Mouse (Mus musculus) olfactory bulb, adult 2 months (tissue): ENCODE measurements around the gene Hs3st2. TPM values are rescaled to one million over a fixed set of nuclear protein-coding genes. Genes with fewer than 3 reads are reported as not detected.
"Not testable (repeated sequence)": the region's sequence is repeated elsewhere in the genome, so short reads cannot be mapped to it uniquely, and the experiment has no call there.

Source experiments
- H3K27ac ChIP-seq: fragments of 200-500 bp; 2 replicates; pipeline ENCODE4 v1.5.1; 2012; ENCODE audit warnings: low read depth, low read length; ENCODE audit not compliant: insufficient read depth
- H3K4me1 ChIP-seq: fragments of 200-500 bp; 2 replicates; pipeline ENCODE4 v1.6.1; 2012; ENCODE audit warnings: low read length; ENCODE audit not compliant: control insufficient read depth, insufficient read depth
- H3K4me3 ChIP-seq: fragments of 200-500 bp; 2 replicates; pipeline ENCODE4 v1.5.1; 2012; ENCODE audit warnings: mild to moderate bottlenecking, low read depth, low read length, moderate library complexity; ENCODE audit not compliant: insufficient read depth
- CTCF ChIP-seq: fragments of 200-500 bp; IDR thresholded peaks from 2 replicates; pipeline ENCODE4 v1.5.1; 2012; ENCODE audit warnings: low read depth, mild to moderate bottlenecking, low read length, moderate library complexity; ENCODE audit not compliant: insufficient read depth
- POLR2A ChIP-seq: fragments of 200-500 bp; IDR thresholded peaks from 2 replicates; pipeline ENCODE4 v1.6.1; 2012; ENCODE audit warnings: mild to moderate bottlenecking, low read depth, low read length, moderate library complexity; ENCODE audit not compliant: insufficient read depth
- WGBS: fragments of 180-500 bp; shearing (Covaris S2); methylation state at CpG from one replicate; pipeline ENCODE4 v1.1.7; 2018; 5-methylcytosine and 5-hydroxymethylcytosine counted together
- polyA plus RNA-seq: library from polyadenylated mRNA; stranded (reverse); fragments of >200 nt; gene quantifications from 2 replicates; pipeline ENCODE4 v1.2.4, GENCODE M21; 2012; ENCODE audit warnings: low replicate concordance; ENCODE audit not compliant: missing spikeins, insufficient read depth, insufficient read length

The Hs3st2 gene
- not detected in 2 replicates for polyA plus RNA-seq

DNA sequence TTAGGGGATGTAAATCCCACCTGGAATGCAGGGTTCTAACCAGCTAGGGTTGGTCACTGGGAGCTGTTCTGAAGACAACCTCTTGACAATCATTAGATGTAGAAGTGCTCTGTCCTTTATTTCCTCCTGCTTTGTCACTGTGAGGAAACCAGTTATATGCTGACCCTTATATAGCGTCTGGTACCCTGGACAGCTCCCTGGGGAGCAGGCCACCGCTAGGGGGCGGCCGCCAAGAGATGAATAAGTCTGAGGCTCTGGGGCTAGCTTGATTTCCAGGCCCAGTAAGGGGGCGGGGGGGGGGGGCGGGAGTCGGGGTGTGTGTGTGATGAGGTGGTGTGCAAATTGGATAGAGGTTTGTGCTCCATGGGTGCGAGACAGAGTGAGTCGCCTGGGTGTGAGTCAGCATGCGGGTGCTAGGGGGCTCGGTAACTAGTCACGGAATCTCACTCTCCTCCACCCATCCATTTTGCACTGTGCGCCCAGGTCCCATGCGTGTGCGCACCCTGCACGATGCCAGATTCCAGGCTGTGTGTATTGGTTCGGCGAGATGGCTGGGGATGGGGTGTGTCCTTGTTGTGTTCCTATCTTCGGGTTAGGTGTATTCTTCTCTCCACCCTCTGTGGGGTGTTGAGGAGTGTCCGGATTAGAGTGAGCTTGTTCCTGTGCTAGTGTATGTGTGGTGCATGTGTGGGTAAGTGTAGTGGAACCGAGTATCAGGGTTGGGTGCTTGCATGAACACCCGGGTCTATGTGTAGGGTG lies at the start of gene Hs3st2:
TSS of gene Hs3st2 (plus strand) at position 635 of the 759 bp plus-strand sequence.
- Histone ChIP-seq H3K4me3 (peak within 1 kb of the TSS; percentile 65), H3K27ac (0 out of 2 replicates have a peak within 1 kb of the TSS, but pooled peaks have one; percentile 16), H3K4me1 (peaks cover 9% of the 10 kb centered on the region; the same call in 1 of the 2 replicates)
- TF ChIP-seq POLR2A, result no peak
- TF ChIP-seq CTCF, result peak; percentile 61
- 1% methylated on average over 21 of the region's 22 CpGs for WGBS

DNA sequence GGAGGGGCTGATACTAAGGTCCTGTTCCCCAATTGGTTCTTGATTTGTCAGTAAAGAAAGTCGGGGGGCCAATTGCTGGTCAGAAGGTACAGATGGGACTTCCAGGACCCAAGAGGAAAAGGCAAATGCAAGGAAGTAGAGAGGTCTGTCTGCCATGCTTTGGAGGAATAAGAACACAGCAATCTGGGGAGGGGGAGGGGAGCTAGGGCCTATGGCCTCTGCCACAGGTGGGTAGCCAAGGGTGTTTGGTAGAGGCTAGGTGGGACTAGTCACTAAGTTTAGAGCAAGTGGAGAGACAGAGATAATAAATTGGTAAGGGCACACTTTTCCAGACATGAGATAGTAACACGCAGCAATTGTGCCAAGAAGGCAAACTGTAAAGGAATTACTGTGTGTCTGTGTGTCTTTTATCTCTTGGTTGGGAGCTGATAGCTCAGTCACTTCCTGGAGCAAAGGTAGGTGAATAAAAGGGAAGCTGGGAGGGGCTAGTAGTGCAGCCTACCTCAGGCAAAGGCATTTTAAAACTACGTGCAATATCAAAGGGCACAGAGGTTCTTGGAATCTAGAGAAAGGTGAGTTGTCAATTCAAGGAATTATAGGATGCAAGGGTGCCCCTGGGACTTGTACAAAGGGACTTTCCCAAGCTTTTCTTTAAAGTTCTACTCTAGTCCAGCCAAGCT lies 43.2 kb upstream of the Hs3st2 start:
- Histone ChIP-seq H3K4me1 (no peaks in the 10 kb centered on the region), H3K27ac (no peak overlapping the region), H3K4me3 (no peak overlapping the region)
- TF ChIP-seq CTCF (no peak), POLR2A (no peak)
- 84% methylated on average over 3 of the region's 3 CpGs for WGBS

DNA sequence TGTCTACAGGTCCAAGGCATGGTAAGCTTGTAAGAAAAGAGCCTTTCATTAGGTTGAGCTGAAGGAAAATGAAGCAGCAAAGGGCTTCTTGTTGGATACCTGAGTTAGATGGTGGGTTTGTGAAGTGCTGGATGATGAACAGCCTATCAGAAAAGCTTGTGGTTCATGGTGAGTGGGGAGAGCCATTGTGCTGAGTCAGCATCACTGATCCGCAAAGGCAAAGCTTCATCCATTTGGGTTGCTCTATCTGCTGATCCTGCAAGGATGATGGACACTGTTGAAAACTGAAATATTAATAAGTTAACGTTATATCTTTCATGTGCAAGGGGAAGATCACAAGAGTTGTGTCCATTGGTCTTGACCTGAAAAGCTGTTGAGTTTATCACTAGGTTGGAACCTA lies 40.0 kb upstream of the Hs3st2 start:
- H3K4me3 ChIP-seq, result no peak overlapping the region
- WGBS, result 93% methylated on average over 2 of the region's 2 CpGs
- no peak overlapping the region for H3K27ac ChIP-seq
- no peaks in the 10 kb centered on the region for H3K4me1 ChIP-seq
- TF ChIP-seq CTCF (no peak), POLR2A (no peak)

DNA sequence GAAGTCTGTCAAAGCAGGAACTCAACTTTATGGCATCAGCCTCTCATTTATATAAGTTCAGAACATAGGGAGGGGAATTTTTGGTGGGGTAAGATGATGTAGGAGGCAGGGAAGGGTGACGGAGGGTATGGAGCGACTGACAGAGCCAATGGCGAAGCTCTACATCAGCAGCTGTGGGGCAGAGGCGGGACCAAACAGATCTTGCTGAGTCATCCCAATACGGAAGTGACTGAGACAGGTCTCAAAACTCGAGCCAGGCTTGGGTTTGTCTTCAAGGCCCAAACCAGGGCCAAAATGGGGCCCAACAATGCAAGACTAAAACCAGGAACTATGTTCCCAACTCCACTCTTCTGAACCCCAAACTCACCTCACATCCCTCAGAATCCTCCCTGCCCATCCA lies 30.2 kb upstream of the Hs3st2 start:
- WGBS, result 93% methylated on average over 6 of the region's 6 CpGs
- not testable (repeated sequence) for H3K4me1 ChIP-seq, H3K27ac ChIP-seq, H3K4me3 ChIP-seq

DNA sequence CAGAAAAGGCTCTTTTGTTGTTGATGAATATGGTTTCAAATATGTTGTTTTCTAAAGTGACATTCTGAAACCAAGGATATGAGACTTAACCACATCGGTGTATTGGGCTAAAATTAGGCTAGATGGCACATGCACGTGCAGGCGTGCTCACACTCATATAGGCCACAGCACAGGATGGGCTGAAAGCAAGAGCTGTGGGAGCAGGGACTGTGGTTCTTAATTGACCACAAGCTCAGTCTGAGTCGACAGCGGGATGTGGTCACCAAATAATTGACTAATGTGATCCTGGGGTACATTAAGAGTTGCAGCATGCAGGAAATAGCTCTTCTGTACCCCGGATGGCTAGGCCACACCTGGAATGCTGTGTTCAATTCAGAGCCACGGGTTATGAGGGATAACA lies 26.1 kb upstream of the Hs3st2 start:
- Histone ChIP-seq H3K27ac (no peak overlapping the region), H3K4me1 (no peaks in the 10 kb centered on the region), H3K4me3 (no peak overlapping the region)
- 87% methylated on average over 7 of the region's 7 CpGs for WGBS
- TF ChIP-seq POLR2A, result no peak
- TF ChIP-seq CTCF, result no peak

DNA sequence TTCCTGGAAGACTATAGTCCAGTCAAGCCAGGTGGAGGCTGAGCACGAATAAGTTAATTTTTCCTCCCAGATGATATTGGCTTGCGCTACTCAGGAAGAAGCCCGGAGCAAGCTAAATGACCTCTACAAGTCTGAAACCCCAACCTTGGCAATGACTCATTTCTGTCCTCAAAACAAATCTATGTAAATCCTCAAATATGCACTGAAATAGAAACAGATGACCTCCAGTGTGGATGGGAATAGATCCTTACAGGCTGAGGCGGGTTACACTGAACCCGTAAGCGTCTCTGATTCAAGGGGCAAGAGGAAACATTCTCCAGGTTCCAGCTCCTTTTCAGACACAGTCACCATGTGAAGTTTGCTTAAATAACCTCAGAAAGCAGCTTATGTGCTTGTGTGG lies 24.5 kb upstream of the Hs3st2 start:
- 92% methylated on average over 6 of the region's 6 CpGs for WGBS
- Histone ChIP-seq H3K27ac (no peak overlapping the region), H3K4me3 (no peak overlapping the region), H3K4me1 (no peaks in the 10 kb centered on the region)
- TF ChIP-seq POLR2A (no peak), CTCF (no peak)

DNA sequence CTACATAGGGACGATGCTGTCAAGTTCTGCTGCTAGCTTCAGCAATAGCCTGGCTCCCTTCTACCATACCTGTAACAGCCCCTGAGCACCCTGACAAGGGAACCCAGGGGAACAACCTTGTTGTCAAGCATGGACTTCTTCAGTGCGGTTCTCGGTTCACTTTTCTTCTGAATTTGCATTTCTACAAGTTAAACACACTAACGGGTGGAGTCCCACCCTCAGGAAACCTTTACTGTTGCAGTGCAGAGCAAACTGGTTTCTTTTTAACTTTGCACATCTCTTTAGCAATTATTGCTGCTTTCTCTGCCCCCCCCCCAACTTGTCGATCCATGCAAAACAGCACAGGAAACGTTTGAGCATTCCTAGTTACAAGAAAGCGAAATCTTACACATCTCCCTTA lies 19.7 kb upstream of the Hs3st2 start:
- no peak overlapping the region for H3K27ac ChIP-seq
- 89% methylated on average over 7 of the region's 7 CpGs for WGBS
- TF ChIP-seq CTCF (no peak), POLR2A (no peak)
- H3K4me1 ChIP-seq, result peaks cover 2% of the 10 kb centered on the region; the same call in 1 of the 2 replicates
- H3K4me3 ChIP-seq, result no peak overlapping the region

DNA sequence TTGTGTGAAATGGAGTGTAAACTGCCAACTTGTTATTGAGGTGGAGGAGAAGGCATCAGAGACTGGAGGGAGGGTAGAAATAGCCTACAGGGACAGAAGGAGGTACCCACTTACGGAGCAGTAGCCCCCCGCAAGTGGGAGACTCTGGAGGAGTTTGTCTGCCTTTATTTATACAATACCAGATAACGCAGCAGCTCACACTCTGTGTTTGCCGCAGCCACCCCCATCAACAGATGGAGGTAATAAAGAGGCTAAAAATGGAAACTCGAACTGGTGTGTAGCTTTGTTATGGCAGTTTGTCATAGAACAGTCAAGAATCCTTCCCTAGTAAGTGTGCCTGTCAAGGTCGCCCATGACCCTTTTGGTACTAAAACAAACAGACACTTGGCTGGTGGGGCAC lies 16.2 kb upstream of the Hs3st2 start:
- no peak for TF ChIP-seq CTCF
- no peak for TF ChIP-seq POLR2A
- no peak overlapping the region for H3K27ac ChIP-seq
- WGBS, result 64% methylated on average over 6 of the region's 6 CpGs
- H3K4me1 ChIP-seq, result peaks cover 2% of the 10 kb centered on the region; the same call in 1 of the 2 replicates
- no peak overlapping the region for H3K4me3 ChIP-seq

DNA sequence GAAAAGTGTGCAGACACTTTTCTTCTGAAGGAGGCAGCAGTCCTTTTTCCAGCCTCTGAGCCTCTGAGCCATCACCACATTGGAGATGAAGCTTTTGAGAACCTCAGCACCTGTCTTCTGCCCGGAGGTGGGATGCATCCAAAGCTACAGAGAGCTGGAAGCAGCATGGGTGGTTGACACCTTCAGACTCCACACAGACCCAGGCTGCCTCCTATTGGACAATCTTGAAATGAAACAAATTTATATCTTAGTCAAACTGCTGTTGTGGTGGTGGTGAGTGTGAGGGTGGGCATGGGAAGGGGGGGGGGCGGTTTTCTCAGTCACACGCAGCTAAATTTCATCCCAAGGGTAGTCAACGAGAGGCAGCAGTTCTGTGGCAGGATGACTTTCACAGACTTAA lies 12.7 kb upstream of the Hs3st2 start:
- Histone ChIP-seq H3K4me1 (peaks cover 2% of the 10 kb centered on the region; the same call in 1 of the 2 replicates), H3K27ac (no peak overlapping the region), H3K4me3 (no peak overlapping the region)
- TF ChIP-seq POLR2A, result no peak
- WGBS, result 58% methylated on average over 4 of the region's 4 CpGs
